Mouse (Mus musculus): ENCODE data around the gene Efcab6. TPM values are rescaled to one million over a fixed set of nuclear protein-coding genes. Genes with fewer than 3 reads are reported as not detected.

Efcab6 gene
- polyA plus RNA-seq, 1 experiment: not detected

DNA sequence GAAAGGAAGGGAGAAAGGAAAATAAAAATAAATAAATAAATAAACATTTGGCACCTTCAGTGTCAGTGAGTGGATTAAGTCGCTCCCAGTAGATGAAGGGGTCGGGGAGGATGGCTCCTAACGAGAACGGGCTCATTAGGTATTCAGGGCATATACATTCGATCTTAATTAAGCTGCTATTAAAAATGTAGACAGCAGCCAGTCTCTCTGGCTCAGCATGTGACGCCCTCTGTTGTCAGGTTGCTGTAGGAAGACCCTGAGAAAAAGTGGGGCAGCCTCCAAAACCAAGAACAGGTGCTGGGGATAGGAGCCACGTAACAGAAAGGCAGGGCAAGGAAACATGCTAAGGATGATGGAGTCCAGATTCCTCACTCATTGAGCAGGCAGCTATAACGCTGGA lies 39.5 kb downstream of the Efcab6 start:
- Histone ChIP-seq H3K4me3 (ENCODE audit: insufficient read depth, low read length) (no peak overlapping the region), H3K4me1 (ENCODE audit: control insufficient read depth, insufficient read depth, low read length) (no peaks in the 10 kb centered on the region), H3K27ac (ENCODE audit: insufficient read depth, low read length) (no peak overlapping the region)
- no peak for TF ChIP-seq CTCF (IDR thresholded peaks at IDR 0.05; ENCODE audit: borderline replicate concordance, insufficient read depth, low read length)

DNA sequence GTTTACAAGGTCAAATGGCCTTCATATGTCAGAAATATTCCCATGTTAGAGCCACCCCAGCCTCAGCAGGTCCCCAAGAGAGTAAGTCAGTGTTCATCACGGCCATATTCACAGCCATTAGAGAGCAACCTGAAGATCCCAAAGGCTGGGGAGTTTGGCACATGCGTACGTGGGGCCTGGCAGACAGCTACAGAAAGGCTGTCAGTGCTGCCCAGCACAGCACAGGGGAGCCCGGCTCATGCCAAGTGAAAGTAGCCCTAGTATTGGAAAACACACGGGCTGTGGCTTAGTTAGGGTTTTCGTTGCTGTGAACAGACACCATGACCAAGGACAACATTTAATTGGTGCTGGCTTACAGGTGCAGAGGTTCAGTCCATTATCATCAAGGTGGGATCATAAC lies 40.3 kb downstream of the Efcab6 start:
- Histone ChIP-seq H3K4me3 (ENCODE audit: insufficient read depth, low read length) (no peak overlapping the region), H3K27ac (ENCODE audit: insufficient read depth, low read length) (no peak overlapping the region), H3K4me1 (ENCODE audit: control insufficient read depth, insufficient read depth, low read length) (no peaks in the 10 kb centered on the region)
- TF ChIP-seq POLR2A (IDR thresholded peaks at IDR 0.05; ENCODE audit: low read depth, low read length) (no peak), CTCF (IDR thresholded peaks at IDR 0.05; ENCODE audit: borderline replicate concordance, insufficient read depth, low read length) (no peak)

DNA sequence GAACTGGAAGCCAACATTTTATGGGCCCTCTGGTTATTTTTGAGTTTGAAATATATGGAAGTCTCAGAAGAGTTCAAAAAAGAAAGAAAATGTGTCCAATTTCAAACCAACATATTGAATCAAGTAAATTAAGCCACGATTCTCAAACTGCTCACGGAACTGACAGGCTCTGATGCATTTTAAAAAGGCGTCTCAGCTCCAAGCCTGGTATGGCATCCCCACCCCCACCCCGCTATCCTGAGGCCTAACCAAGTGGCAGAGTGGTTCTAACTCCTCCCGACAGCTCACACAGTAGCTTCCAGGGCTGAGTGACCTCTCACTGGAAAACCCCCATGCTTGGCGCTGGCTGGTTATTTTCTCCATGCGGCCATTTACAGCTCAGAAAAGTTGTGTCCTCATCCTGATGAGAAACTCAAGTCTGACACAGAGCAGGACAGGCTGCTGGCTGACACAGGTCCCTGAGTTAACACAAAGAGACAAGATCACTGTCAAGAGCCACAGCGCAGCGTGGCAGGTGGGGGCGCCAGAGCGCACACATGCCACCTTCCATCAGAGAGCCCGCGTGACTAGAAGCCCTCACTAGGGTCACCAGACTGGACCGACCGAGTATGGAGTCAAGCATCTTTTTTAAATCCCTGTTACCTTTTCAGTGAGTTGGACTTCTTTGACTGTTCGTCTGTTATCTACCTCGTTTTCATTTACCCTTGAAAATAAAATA lies 55.7 kb downstream of the Efcab6 start:
- H3K4me1 ChIP-seq (ENCODE audit: control insufficient read depth, insufficient read depth, low read length): no peaks in the 10 kb centered on the region
- no peak overlapping the region for H3K27ac ChIP-seq (ENCODE audit: insufficient read depth, low read length)
- TF ChIP-seq CTCF (IDR thresholded peaks at IDR 0.05; ENCODE audit: borderline replicate concordance, insufficient read depth, low read length): no peak
- no peak overlapping the region for H3K4me3 ChIP-seq (ENCODE audit: insufficient read depth, low read length)

DNA sequence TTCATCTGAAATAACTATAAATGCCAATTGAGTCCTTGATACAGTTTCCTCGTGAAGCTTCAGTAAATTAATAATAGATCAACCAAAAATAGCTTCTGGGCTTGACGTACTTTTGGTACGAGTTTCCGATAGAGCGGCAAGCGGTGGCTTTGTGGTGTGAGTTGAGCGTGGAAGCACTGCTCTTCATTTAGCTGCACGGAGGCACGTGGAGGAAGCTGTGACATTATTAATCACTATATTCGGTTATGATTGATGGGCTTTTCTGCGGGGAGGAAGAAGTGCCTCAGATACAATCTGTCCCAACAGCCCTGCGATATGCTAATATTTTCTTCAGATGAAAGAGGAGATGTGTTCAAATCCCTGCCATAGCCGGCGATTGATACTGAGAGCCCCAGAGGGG lies 60.9 kb downstream of the Efcab6 start:
- H3K27ac ChIP-seq (ENCODE audit: insufficient read depth, low read length): no peak overlapping the region
- H3K4me3 ChIP-seq (ENCODE audit: insufficient read depth, low read length): no peak overlapping the region
- TF ChIP-seq CTCF (IDR thresholded peaks at IDR 0.05; ENCODE audit: borderline replicate concordance, insufficient read depth, low read length): no peak
- TF ChIP-seq POLR2A (IDR thresholded peaks at IDR 0.05; ENCODE audit: low read depth, low read length): no peak
- no peaks in the 10 kb centered on the region for H3K4me1 ChIP-seq (ENCODE audit: control insufficient read depth, insufficient read depth, low read length)

DNA sequence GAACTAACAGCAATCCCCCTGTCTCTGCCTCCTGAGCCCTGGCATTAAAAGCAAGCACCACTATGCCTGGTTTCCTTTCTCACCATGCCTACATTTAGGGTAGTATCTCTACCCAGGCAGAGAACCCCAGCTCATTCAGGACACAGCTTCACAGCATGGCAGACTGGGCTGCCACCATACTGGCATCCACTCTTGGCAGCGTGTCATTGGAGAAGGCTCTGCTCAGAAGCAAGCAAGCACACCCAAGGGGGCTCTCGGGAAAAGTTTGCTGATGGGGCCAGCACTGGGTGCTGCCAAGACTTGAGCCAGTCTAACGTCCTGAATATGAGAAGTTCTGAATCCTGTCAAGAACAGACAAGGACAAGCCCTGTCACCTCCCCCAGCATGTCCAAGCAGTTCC lies 66.1 kb downstream of the Efcab6 start:
- Histone ChIP-seq H3K27ac (ENCODE audit: insufficient read depth, low read length) (no peak overlapping the region), H3K4me3 (ENCODE audit: insufficient read depth, low read length) (no peak overlapping the region), H3K4me1 (ENCODE audit: control insufficient read depth, insufficient read depth, low read length) (no peaks in the 10 kb centered on the region)
- TF ChIP-seq POLR2A (IDR thresholded peaks at IDR 0.05; ENCODE audit: low read depth, low read length) (no peak), CTCF (IDR thresholded peaks at IDR 0.05; ENCODE audit: borderline replicate concordance, insufficient read depth, low read length) (no peak)

DNA sequence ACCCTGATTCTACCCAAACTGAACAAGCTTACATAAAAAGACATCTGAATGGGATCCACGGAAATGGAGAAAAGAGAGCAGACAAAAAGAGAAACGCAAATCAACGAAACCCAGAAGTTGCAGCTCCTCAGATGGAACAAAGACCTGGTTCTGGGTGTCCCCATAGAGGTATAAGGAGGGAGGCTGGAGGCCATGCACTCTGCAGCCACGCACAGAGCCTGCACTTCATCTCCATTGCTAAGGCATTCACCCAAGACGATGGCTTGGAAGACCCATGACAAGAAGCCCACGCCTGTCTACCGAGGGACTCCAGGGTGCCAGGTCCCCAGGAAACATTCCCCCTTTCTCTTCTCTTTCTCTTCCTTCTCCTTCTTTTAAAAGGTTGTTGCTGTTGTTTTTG lies 66.6 kb downstream of the Efcab6 start:
- Histone ChIP-seq H3K27ac (ENCODE audit: insufficient read depth, low read length) (no peak overlapping the region), H3K4me3 (ENCODE audit: insufficient read depth, low read length) (no peak overlapping the region), H3K4me1 (ENCODE audit: control insufficient read depth, insufficient read depth, low read length) (no peaks in the 10 kb centered on the region)
- no peak for TF ChIP-seq POLR2A (IDR thresholded peaks at IDR 0.05; ENCODE audit: low read depth, low read length)
- no peak for TF ChIP-seq CTCF (IDR thresholded peaks at IDR 0.05; ENCODE audit: borderline replicate concordance, insufficient read depth, low read length)

DNA sequence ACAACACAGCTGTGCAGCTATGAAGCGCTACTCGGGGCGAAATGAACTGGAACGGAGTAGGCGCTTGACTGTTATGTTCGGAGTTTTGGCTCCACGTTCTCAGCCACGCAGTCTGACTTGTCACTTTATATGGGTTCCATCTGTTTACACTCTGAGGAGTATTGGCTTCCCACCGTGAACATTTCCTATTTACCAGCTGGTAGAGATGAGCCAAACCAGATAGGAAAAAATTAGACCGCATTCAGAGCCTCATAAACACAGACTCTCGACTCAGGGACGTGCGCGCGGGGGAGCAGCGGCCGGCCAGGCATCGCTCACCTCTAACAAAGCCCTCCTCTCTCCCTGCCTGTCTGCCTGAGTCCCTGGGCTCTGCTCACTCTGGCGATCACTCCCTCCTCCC lies 67.1 kb downstream of the Efcab6 start:
- H3K4me3 ChIP-seq (ENCODE audit: insufficient read depth, low read length): no peak overlapping the region
- no peak overlapping the region for H3K27ac ChIP-seq (ENCODE audit: insufficient read depth, low read length)
- no peaks in the 10 kb centered on the region for H3K4me1 ChIP-seq (ENCODE audit: control insufficient read depth, insufficient read depth, low read length)
- TF ChIP-seq CTCF (IDR thresholded peaks at IDR 0.05; ENCODE audit: borderline replicate concordance, insufficient read depth, low read length) (no peak), POLR2A (IDR thresholded peaks at IDR 0.05; ENCODE audit: low read depth, low read length) (no peak)

DNA sequence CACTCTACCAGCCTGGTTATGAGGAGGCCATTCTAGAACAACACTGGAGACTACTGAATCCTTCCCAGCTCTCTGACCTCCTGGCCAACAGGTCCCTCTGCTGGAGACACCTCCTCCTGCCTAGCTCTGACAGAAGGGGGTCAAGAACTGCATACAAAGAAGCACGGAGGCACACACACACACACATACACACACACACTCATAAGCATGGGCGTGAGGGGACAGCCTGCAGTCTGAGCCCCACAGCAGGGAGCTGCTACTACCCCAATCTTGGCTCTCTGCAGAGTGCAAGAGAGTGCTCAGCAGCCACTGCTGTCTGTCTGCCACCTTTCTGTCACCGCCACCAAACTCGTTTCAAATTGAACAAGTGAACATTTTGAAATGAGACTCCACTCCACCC lies 67.6 kb downstream of the Efcab6 start:
- TF ChIP-seq CTCF (IDR thresholded peaks at IDR 0.05; ENCODE audit: borderline replicate concordance, insufficient read depth, low read length) (no peak), POLR2A (IDR thresholded peaks at IDR 0.05; ENCODE audit: low read depth, low read length) (no peak)
- H3K4me3 ChIP-seq (ENCODE audit: insufficient read depth, low read length): no peak overlapping the region

DNA sequence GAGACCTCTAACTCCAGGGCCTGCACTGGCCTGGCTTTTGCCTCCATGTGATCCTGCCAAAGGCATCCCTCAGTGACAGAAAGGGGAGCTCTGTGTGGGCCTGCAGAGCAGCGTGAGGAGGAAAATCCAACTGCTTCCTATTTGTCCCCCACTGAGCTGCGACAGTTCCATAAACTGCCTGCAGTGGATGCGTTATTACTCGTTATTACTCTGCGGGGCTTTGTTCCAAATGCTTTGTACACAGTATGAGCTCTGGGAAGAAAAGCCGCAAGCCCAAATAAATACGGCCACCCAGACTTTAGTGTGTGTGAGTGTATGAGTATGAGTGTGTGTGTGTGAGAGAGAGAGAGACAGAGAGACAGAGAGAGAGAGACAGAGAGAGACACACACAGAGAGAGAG lies 68.3 kb downstream of the Efcab6 start:
- Histone ChIP-seq H3K27ac (ENCODE audit: insufficient read depth, low read length) (no peak overlapping the region), H3K4me3 (ENCODE audit: insufficient read depth, low read length) (no peak overlapping the region), H3K4me1 (ENCODE audit: control insufficient read depth, insufficient read depth, low read length) (no peaks in the 10 kb centered on the region)
- no peak for TF ChIP-seq CTCF (IDR thresholded peaks at IDR 0.05; ENCODE audit: borderline replicate concordance, insufficient read depth, low read length)
- TF ChIP-seq POLR2A (IDR thresholded peaks at IDR 0.05; ENCODE audit: low read depth, low read length): no peak

More for the DNA sequence above, 67.6 kb downstream of the Efcab6 start:
- Histone ChIP-seq H3K27ac (ENCODE audit: insufficient read depth, low read length) (no peak overlapping the region), H3K4me1 (ENCODE audit: control insufficient read depth, insufficient read depth, low read length) (no peaks in the 10 kb centered on the region)

DNA sequence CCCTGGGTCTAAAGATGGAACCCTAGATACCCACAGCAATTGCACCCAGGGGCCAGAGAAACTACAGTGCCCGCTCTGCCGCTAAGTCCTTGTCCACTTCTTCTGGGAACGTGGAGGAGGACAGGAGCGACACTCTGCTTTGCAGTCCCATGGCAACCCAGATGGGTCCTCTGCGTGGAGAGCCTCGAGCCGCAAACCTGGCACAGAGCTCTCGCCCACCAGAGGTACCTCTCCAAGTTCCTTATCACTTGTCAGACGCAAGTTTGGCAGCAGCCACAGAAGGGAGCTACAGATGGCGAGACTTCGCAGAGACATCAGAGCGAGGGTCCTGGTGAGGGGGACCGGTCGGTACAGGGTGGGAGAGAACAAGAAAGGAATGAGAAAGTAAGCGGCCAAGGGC lies 73.0 kb downstream of the Efcab6 start:
- no peak overlapping the region for H3K27ac ChIP-seq (ENCODE audit: insufficient read depth, low read length)
- TF ChIP-seq CTCF (IDR thresholded peaks at IDR 0.05; ENCODE audit: borderline replicate concordance, insufficient read depth, low read length) (no peak), POLR2A (IDR thresholded peaks at IDR 0.05; ENCODE audit: low read depth, low read length) (no peak)
- no peak overlapping the region for H3K4me3 ChIP-seq (ENCODE audit: insufficient read depth, low read length)
- H3K4me1 ChIP-seq (ENCODE audit: control insufficient read depth, insufficient read depth, low read length): no peaks in the 10 kb centered on the region

DNA sequence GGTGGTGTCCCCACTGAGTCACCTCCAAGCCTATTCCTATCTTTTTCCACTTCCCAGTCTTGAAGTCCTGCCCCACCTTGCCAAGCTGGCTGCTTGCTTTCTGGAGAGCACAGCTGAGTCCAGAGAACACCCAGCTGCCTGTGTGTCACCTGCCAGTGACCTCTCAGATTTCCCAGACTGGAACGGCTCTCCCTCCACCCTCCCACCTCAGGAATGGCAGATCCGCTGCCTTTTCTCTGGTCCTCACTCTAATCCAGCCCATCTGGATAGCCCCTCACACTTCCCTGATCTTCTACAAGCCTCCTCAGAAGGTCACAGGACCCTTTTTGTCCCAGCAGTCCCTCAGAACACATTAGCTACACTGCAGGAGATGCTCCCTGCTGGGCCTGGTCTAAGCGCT lies 73.7 kb downstream of the Efcab6 start:
- TF ChIP-seq POLR2A (IDR thresholded peaks at IDR 0.05; ENCODE audit: low read depth, low read length): no peak
- TF ChIP-seq CTCF (IDR thresholded peaks at IDR 0.05; ENCODE audit: borderline replicate concordance, insufficient read depth, low read length): no peak
- Histone ChIP-seq H3K27ac (ENCODE audit: insufficient read depth, low read length) (no peak overlapping the region), H3K4me3 (ENCODE audit: insufficient read depth, low read length) (no peak overlapping the region), H3K4me1 (ENCODE audit: control insufficient read depth, insufficient read depth, low read length) (no peaks in the 10 kb centered on the region)

Measured in embryonic fibroblast, embryonic 13.5 days (primary cell).